Comparison of ENCODE assay signal across 8 mouse cellular contexts in the genomic region with DNA sequence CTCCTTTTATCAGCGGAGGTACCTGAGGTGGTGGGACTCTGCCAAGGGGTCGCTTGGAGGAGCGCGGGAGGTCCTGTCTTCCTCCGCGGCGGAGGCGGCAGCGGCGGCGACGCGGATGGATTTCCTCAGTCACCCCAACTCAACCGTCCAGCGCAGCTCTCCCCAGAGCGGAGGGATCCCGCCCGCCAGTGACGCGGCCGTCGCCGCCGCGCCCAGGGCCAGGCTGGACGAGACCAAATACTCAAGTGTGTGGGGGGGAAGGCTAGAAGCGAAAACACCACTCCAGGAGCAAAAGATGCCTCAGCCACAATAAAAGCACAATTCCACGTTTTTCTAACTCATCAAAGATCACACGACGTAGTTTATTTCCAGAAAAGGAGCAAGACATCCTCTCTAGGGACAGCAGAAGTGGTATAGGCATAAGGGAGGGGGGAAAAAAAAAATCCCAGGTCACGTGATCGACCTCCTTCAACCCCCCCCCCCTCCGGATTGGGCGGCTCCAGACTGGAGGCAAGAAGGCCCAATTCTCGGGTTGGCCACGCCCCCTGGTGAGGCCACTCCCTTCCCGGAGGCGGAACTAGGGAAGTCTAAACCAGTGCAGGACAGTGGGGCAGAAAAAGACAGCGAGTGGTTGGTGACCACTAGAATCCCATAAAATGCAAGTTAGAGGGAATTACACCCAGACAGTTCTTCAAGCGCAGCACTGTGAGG. TPM values are rescaled to one million over a fixed set of nuclear protein-coding genes. Genes with fewer than 3 reads are reported as not detected.
DNase-seq lines count a peak whose midpoint lies in the region; ATAC-seq lines count a peak whose summit lies in the region.

A gene (minus strand): TSS at position 126 of the 711 bp plus-strand sequence.
A gene (minus strand): TSS at position 394 of the 711 bp plus-strand sequence.

- no peaks in the 10 kb centered on the region for H3K9me3 ChIP-seq in hindbrain, embryonic 12.5 days (replicated peaks)

- H3K36me3 ChIP-seq in hindbrain, embryonic 12.5 days = peaks cover 20% of the 10 kb centered on the region

- H3K27me3 ChIP-seq in hindbrain, embryonic 12.5 days = no peaks in the 10 kb centered on the region

- H3K27ac ChIP-seq in hindbrain, embryonic 12.5 days = peak within 1 kb of the TSS; percentile 96

- DNase-seq in NIH3T3 (ENCODE audit: low read depth) = peak; percentile 100
- peak; percentile 100 for DNase-seq in cerebellum, postnatal 10 days
- DNase-seq in frontal cortex, postnatal 10 days (ENCODE audit: low spot score in 2 of 2) = peak; percentile 97
- DNase-seq in layer of hippocampus, postnatal 14 days (ENCODE audit: low spot score in 2 of 2) = peak; percentile 98 to 99
- peak; percentile 99 for DNase-seq in lung, postnatal 14 days
- DNase-seq in retina, adult 2 months (ENCODE audit: low read depth, low spot score) = peak; percentile 72
- peak; percentile 97 to 98 for DNase-seq in thymus, postnatal 36 days

- peak within 1 kb of the TSS; percentile 89 for H3K4me2 ChIP-seq in hindbrain, embryonic 12.5 days (replicated peaks)

- H3K4me3 ChIP-seq in hindbrain, embryonic 12.5 days = peak within 1 kb of the TSS; percentile 77

- under 1% methylated on average over 39 of the region's 40 CpGs for WGBS in hindbrain, embryonic 12.5 days

- peaks cover 27% of the 10 kb centered on the region for H3K4me1 ChIP-seq in hindbrain, embryonic 12.5 days

- ATAC-seq in hindbrain, embryonic 12.5 days (ENCODE audit: low FRiP score) = peak; percentile 58

- peak within 1 kb of the TSS; percentile 93 for H3K9ac ChIP-seq in hindbrain, embryonic 12.5 days

RNA-seq across cellular contexts. Expression of the first gene that starts in this region (rescaled TPM):
- not detected in 2 replicates for polyA plus RNA-seq in hindbrain, embryonic 12.5 days (2016; fragmentation: Nextera tagmentation; extraction: Ambion mirVana)
- total RNA-seq in layer of hippocampus, postnatal 14 days (2021) = not detected

RNA-seq across cellular contexts. Expression of the second gene that starts in this region (rescaled TPM):
- 466 and 467 TPM in 2 replicates for polyA plus RNA-seq in hindbrain, embryonic 12.5 days (2016; fragmentation: Nextera tagmentation; extraction: Ambion mirVana)
- 100 to 1,000 TPM; 704 to 770 TPM for total RNA-seq in layer of hippocampus, postnatal 14 days (2021)

Comparison
In these comparisons a context has a peak if more than half of its experiments do, and no peak if none do; other contexts are left out.
1. Peak in every context shown above with its lines: DNase-seq, ATAC-seq, H3K4me3 ChIP-seq and H3K27ac ChIP-seq.